ENCODE assay signal across 9 mouse cellular contexts in the genomic region with DNA sequence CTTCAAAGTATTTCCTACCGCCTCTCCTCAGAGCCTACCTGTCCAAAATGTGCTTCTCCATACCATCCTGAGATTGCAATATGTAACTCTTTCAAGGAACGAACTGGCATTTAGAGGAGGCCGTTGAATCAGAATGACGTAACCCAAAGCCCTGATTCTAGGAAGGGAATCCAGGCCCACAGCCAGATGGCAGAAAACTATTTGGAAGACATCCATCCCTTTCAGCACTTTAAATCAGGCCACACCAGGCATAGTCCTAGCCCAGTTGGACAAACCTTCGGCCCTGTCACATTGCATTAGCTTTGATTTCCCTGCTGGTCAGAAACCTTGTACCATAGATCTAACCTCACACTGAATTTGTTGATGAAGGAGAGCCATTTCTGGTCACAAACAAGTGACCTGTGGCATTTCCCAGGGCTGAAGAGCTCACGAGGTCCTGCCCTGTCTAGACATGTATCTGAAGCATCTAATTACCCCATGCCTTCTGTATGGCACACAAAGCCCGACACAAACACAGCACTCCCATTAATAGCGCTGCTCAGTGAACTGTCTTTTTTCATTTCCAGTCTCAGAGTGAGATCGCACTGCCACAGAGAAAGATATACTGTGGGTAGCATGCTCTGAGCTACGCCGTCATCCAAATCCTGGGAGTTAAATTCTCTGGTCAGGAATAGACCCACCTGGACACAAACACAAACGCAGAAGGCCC. TPM values are rescaled to one million over a fixed set of nuclear protein-coding genes. Genes with fewer than 3 reads are reported as not detected.
DNase-seq lines count a peak whose midpoint lies in the region; ATAC-seq lines count a peak whose summit lies in the region.
"Had no signal": no experiment of that assay in that cellular context is flagged by ENCODE, and none has a peak within 500 bp of the region (broad histone marks: within the 10 kb centered on the region; RNA-seq: fewer than 3 reads in every experiment).

No protein-coding gene starts in this region.

- H3K4me2 ChIP-seq in hindbrain, embryonic 15.5 days, result no peak overlapping the region
- H3K4me2 ChIP-seq in hindbrain, embryonic 12.5 days (replicated peaks), result no peak overlapping the region
- H3K4me2 ChIP-seq: embryonic facial prominence, embryonic 15.5 days had no signal

- peak overlapping the region; percentile 31; the same call in 1 of the 2 replicates for H3K27ac ChIP-seq in hindbrain, embryonic 15.5 days (replicated peaks)
- no peak overlapping the region for H3K27ac ChIP-seq in hindbrain, embryonic 12.5 days
- H3K27ac ChIP-seq in midbrain, embryonic 10.5 days (replicated peaks), result peak overlapping the region; percentile 33; the same call in 1 of the 2 replicates
- H3K27ac ChIP-seq: embryonic facial prominence, embryonic 15.5 days had no signal

- WGBS in hindbrain, embryonic 15.5 days, result 55% methylated on average over 12 of the region's 12 CpGs
- WGBS in hindbrain, embryonic 12.5 days, result 71% methylated on average over 12 of the region's 12 CpGs
- 86% methylated on average over 12 of the region's 12 CpGs for WGBS in midbrain, embryonic 10.5 days

- ATAC-seq in hindbrain, embryonic 15.5 days (ENCODE audit: low FRiP score, low read depth), result peak; percentile 88
- ATAC-seq in hindbrain, embryonic 12.5 days (ENCODE audit: low FRiP score), result no peak

- H3K4me3 ChIP-seq in hindbrain, embryonic 15.5 days, result no peak overlapping the region
- no peak overlapping the region for H3K4me3 ChIP-seq in hindbrain, embryonic 12.5 days
- no peak overlapping the region for H3K4me3 ChIP-seq in midbrain, embryonic 10.5 days
- H3K4me3 ChIP-seq: embryonic facial prominence, embryonic 15.5 days had no signal

- H3K36me3 ChIP-seq in hindbrain, embryonic 15.5 days, result no peaks in the 10 kb centered on the region
- no peaks in the 10 kb centered on the region for H3K36me3 ChIP-seq in hindbrain, embryonic 12.5 days
- no peaks in the 10 kb centered on the region for H3K36me3 ChIP-seq in midbrain, embryonic 10.5 days
- H3K36me3 ChIP-seq: embryonic facial prominence, embryonic 15.5 days had no signal

- no peaks in the 10 kb centered on the region for H3K9me3 ChIP-seq in hindbrain, embryonic 15.5 days
- H3K9me3 ChIP-seq in hindbrain, embryonic 12.5 days (replicated peaks), result no peaks in the 10 kb centered on the region
- H3K9me3 ChIP-seq in midbrain, embryonic 10.5 days (replicated peaks), result no peaks in the 10 kb centered on the region
- H3K9me3 ChIP-seq: embryonic facial prominence, embryonic 15.5 days had no signal

- no peaks in the 10 kb centered on the region for H3K27me3 ChIP-seq in hindbrain, embryonic 15.5 days
- no peaks in the 10 kb centered on the region for H3K27me3 ChIP-seq in hindbrain, embryonic 12.5 days
- H3K27me3 ChIP-seq in midbrain, embryonic 10.5 days (ENCODE audit: low read depth, poor library complexity, severe bottlenecking), result no peaks in the 10 kb centered on the region
- H3K27me3 ChIP-seq: embryonic facial prominence, embryonic 15.5 days had no signal

- H3K4me1 ChIP-seq in hindbrain, embryonic 15.5 days (replicated peaks), result peaks cover 7% of the 10 kb centered on the region
- no peaks in the 10 kb centered on the region for H3K4me1 ChIP-seq in hindbrain, embryonic 12.5 days
- H3K4me1 ChIP-seq in midbrain, embryonic 10.5 days, result peaks cover 9% of the 10 kb centered on the region

- DNase-seq in cerebellum, postnatal 10 days, result peak; percentile 97
- DNase-seq in heart, adult 8-10 months (ENCODE audit: low spot score), result peak; percentile 78
- DNase-seq in layer of hippocampus, adult 8-10 months (ENCODE audit: low spot score in 2 of 2), result peak; percentile 18 to 50
- DNase-seq in midbrain, embryonic 10.5 days (ENCODE audit: low spot score), result no peak
- peak; percentile 3 to 68 for DNase-seq in urinary bladder, postnatal 36 days (ENCODE audit: low spot score in 2 of 2)
- no peak for DNase-seq in thymus, postnatal 25 days

- no peak overlapping the region for H3K9ac ChIP-seq in hindbrain, embryonic 15.5 days
- no peak overlapping the region for H3K9ac ChIP-seq in hindbrain, embryonic 12.5 days
- H3K9ac ChIP-seq: embryonic facial prominence, embryonic 15.5 days had no signal

RNA-seq across cellular contexts. Expression of a gene that starts 38.3 kb away (rescaled TPM):
- polyA plus RNA-seq in hindbrain, embryonic 15.5 days (2015; fragmentation: Nextera tagmentation; extraction: Ambion mirVana), result 6.4 and 6.9 TPM in 2 replicates
- polyA plus RNA-seq in hindbrain, embryonic 12.5 days (2016; fragmentation: Nextera tagmentation; extraction: Ambion mirVana), result 89.8 and 110 TPM in 2 replicates
- 10 to 100 TPM in 2 of 4 experiments, 1 to 10 TPM in 2; 8.2 to 44.4 (median 9.2) TPM for total RNA-seq in heart, adult 8-10 months (2022)
- total RNA-seq in layer of hippocampus, adult 8-10 months (2022), result 1 to 10 TPM; 1.6 to 3.4 (median 2.7) TPM
- polyA plus RNA-seq in midbrain, embryonic 10.5 days (2016; fragmentation: Nextera tagmentation; extraction: Ambion mirVana), result 25.4 and 35.4 TPM in 2 replicates

Comparison
In these comparisons a context has a peak if more than half of its experiments do, and no peak if none do; other contexts are left out.
1. DNase-seq: peak in cerebellum, postnatal 10 days (2 of 2), heart, adult 8-10 months (single experiment), layer of hippocampus, adult 8-10 months (2 of 2) and urinary bladder, postnatal 36 days (2 of 2); none in midbrain, embryonic 10.5 days (single experiment) and thymus, postnatal 25 days (single experiment).